Mouse (Mus musculus) large intestine, adult 2 months (tissue): ENCODE data around the gene Mylip. TPM values are rescaled to one million over a fixed set of nuclear protein-coding genes. Genes with fewer than 3 reads are reported as not detected.

Experiments used
- DNase-seq: peaks from one replicate; pipeline ENCODE4 v3.0.0-alpha.2; 2012; ENCODE audit warnings: low read depth, low spot score
- whole genome bisulfite sequencing: fragments of 180-500 bp; shearing (Covaris S2); methylation state at CpG from one replicate; pipeline ENCODE4 v1.1.7; 2018; 5-methylcytosine and 5-hydroxymethylcytosine counted together
- polyA plus RNA-seq: library from polyadenylated mRNA; depleted of rRNA; stranded (reverse); fragments of >200 nt; gene quantifications from 2 replicates; pipeline ENCODE4 v1.2.3, GENCODE M21; 2012

The Mylip gene
- polyA plus RNA-seq, 1 experiment = 6.7 TPM

DNA sequence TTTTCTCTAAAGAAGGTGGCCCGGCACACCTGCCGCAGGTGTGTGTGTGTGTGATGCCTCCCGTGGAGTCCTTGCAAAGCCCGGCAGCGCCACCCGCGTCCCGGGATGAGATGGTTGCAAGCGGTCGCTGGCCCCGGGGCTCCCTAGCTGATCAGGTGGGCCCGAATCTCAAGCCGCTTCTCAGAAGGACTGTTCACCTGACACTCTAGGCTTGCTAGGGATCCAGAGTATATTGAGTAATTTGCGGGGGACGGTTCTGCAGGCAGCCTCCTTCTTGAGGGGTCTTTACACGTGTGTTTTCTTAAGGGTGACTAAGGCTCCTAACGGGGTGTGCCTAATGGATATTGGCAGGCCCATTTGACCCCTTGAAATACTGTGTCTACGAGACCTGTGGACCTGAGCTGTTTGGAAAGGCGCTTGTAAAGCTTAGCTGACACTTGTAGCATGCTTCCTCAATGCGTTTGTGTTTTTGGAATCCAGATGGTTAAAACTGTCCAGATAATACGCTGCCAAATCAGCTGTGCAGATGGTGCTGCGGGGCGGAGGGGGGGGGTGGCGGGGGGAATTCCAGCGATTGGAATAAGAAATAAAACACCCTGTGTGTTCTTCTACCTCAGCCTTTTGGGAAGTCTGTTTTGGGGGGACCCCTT is 895 bp downstream of the Mylip start:
- peak; percentile 33 for DNase-seq
- WGBS = under 1% methylated on average over 25 of the region's 25 CpGs

DNA sequence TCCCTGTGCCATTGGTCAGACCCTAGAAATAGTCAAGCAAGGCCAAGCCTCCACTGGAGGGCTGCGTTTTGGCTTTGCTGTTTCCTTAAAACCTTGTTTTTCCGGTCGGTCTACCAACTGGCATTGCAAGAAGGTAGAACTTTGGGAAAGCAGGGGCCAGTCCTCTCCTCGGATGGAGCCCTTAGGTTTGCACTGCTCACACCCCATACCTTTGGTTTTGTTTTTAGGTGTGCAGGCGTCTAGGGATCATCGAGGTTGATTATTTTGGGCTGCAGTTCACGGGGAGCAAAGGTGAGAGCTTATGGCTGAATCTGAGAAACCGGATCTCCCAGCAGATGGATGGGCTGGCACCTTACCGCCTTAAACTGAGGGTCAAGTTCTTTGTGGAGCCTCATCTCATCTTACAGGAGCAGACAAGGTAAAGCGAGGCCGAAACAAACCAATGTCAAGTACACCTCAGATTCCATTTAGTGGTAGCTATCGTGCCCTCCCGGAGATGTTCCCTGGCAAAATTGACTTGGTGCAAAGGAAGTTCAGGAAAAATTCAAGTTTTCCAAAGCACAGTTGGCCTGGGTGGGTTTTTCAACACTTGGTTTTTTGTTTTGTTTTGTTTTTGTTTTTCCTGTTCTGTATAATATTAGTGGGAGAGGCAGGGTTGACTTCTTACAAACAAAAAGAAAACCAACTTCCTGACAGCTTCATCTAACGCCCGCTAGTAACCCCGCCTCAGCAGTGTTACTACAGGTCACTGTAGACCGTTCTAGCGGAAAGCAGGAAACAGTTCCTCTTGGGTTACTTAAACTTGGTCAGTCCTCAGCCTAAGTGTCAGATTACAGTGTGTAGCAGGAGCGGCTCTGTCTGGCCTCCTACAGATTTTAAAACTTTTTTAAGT is 1.7 kb downstream of the Mylip start:
- WGBS = 4% methylated on average over 19 of the region's 19 CpGs
- DNase-seq = peak; percentile 53

DNA sequence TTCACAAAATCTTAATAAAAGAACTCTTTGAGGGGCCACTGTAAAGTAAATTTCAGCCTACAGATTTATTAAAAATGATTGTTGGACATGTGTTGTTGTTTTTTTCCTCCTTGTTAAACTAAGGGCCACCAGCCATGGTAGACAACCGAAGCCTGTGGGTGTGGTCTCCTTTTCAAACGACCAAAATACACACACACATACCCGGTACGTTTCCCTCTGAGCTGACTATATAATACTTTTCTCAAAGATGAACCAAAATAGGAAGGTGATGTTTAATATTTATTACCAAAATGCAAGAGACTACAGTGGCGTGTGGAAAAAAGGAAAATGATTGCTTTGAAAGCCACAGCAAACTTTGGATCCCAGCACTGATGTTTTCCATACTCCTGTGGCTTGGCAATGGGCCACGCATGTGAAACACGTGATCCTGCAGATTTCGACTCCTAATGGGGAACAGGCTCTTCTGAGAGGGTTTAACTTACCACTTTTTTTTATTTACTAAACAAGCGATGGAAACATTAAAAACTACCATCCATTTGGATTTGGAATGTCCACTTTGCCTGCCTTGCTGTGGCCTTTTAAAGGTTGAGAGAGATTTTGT is 2.4 kb downstream of the Mylip start:
- DNase-seq = peak; percentile 27
- 11% methylated on average over 9 of the region's 9 CpGs for WGBS

GRCm38 (mm10) chr13:45394221-45394768 is 4.8 kb downstream of the Mylip start:
- DNase-seq = no peak
- WGBS = 67% methylated on average over 8 of the region's 8 CpGs

DNA sequence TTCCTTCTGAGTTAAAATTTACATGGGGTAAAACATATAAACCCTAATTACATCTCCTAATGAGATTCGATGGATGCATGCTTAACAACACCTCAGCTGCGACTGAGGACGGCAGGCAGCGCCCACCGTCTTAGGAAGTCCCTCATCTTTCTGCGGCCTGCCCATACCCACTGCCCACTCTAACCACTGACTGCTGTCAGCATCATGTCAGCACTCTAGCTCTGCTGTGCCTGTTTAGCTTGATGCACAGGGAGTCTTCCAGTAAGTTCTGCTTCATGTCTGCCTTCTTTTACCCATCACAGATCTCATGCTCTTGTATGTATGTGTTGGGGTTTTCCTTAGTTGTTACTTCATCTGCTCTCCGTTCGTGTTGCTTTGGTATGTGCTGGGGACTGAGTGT is 7.2 kb downstream of the Mylip start:
- WGBS = 86% methylated on average over 8 of the region's 8 CpGs
- DNase-seq = no peak

DNA sequence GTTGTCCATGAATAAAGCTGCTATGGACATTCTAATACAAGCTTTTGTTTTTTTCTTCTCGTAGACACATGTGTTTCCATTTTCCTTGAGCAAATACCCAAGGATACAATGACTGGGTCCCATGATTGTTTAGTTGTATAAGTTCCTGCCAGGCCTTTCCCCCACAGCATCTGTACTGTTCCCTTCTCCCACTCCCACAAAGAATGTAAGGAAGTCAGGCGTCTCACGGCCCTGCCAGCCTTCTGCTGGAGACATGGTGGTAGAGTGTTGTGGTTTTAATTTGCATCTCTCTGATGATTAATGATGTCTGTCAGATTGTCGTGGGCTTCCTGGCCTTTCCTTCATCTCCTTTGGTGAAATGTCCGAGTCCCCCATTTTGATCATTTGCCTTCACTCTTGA is 7.7 kb downstream of the Mylip start:
- 71% methylated on average over 5 of the region's 5 CpGs for WGBS
- DNase-seq = no peak

DNA sequence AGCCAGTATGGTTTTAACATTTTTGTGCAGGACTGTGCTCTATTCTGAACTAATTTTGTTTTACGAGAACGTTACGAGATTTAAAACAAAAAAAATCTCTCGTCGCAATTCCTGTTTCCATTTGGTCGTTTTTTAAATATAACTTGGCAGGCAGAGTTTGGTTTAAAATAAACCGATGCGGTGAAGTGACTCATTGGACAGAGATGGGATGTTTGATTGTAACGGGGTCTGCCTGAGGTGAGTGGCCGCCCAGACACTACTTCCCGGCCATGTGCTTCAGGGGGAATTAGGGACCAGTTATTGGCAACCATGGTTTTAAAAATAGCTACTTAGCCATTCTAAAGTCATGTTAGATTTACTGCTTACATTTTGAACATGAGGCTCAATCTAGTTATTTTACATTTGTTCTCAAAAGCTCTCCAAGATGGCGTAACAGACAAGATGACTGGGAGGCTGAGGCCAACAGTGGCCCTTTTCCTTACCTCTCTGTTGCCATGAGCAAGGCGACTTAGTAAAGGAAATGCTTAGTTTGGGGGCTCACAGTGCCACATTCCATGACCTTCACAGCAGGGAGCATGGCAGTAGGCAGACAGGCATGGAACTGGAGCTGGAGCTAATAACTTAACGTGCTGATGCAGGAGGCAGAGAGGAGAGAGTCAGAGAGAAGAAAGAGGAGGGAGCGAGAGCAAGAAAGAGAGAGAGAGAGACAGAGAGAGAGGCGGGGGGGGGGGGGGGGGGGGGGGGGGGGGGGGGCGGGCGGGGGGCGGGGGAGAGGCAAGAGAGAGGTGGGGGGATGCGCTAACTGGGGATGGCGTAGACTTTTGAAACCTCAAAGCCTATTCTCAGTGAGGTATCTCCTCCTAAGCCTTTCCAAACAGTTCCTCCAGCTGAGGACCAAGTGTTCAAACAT is 8.6 kb downstream of the Mylip start:
- 70% methylated on average over 21 of the region's 21 CpGs for WGBS

GRCm38 (mm10) chr13:45400700-45401099 is 11.2 kb downstream of the Mylip start:
- no peak for DNase-seq
- 66% methylated on average over 7 of the region's 7 CpGs for WGBS

More for the DNA sequence above, 8.6 kb downstream of the Mylip start:
- DNase-seq = no peak

GRCm38 (mm10) chr13:45401816-45402215 is 12.3 kb downstream of the Mylip start:
- DNase-seq = no peak
- 78% methylated on average over 7 of the region's 7 CpGs for WGBS

DNA sequence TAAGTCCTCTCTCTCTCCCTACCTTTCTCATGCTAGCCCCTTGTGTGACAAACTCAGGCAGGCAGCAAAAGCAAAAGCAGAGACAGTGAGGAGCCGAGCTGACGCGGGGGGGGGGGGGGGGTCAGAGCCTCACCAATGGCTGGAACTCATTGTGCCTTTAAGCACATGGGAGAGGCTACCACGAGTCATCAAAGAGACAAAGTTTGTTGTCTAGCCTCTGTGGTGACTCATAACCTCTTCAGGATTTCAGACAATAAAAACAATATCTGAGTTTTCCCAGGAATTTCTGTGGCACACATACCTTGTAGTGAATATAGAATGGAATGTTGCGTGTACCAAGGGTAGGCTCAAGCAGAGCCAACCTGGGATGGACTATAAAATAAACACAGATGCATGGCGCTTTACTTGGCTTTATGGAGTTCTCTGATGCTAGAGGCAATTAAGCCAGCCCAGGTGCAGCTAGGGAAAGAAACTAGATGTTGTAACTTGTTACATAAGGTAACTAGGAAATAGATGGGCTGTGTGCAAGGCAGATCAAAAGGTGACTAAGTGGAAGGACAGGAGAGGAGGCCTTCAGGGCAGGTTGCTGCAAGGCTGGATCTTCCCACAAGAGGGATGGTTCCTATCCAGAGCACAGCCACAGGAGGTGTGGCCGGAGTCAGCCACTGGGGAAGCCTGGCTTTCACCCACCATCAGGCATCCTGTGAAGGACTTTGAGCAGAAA is 12.9 kb downstream of the Mylip start:
- WGBS = 29% methylated on average over 7 of the region's 7 CpGs
- DNase-seq = peak; percentile 36

DNA sequence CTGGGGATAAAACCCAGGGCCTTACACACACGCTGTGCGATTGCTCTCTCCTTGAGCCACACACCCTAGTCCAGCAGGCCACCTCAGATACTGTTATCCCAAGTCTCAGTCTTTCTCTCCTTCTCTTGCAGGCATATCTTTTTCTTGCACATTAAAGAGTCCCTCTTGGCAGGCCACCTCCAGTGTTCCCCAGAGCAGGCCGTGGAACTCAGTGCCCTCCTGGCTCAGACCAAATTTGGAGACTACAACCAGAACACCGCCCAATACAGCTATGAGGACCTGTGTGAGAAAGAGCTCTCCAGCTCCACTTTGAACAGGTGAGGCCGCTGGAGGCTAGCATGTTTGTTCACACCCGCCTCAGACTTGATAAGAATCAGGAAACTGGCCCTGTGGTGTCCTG is 14.7 kb downstream of the Mylip start:
- DNase-seq = peak; percentile 45
- 44% methylated on average over 6 of the region's 6 CpGs for WGBS

GRCm38 (mm10) chr13:45405194-45405810 is 15.8 kb downstream of the Mylip start:
- whole genome bisulfite sequencing = 95% methylated on average over 6 of the region's 6 CpGs

GRCm38 (mm10) chr13:45406289-45406688 is 16.7 kb downstream of the Mylip start:
- 98% methylated on average over 11 of the region's 11 CpGs for WGBS

More at GRCm38 (mm10) chr13:45405194-45405810, 15.8 kb downstream of the Mylip start:
- DNase-seq = no peak

DNA sequence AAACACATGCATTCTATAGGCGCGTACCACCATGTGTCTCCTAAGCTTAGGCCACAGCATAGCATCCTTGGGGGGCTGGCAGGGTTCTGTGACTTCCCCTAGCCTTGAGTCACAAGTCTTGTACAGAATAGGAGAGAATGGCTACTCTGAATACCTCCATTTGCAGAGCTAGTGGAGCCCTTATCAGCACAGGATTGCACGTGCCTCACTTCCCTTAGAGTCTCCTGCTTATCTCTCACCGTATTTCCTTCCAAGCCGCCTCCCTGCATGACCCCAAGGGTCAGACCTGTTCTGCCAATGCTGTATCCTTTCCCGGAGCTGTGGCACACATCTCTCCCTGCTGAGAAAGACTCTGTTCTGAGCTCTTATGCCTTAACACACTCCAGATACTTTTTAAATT is 17.2 kb downstream of the Mylip start:
- 64% methylated on average over 6 of the region's 6 CpGs for WGBS
- DNase-seq = no peak

More at GRCm38 (mm10) chr13:45406289-45406688, 16.7 kb downstream of the Mylip start:
- no peak for DNase-seq

GRCm38 (mm10) chr13:45410936-45411335 is 21.4 kb downstream of the Mylip start:
- WGBS = 58% methylated on average over 4 of the region's 4 CpGs
- DNase-seq = no peak

DNA sequence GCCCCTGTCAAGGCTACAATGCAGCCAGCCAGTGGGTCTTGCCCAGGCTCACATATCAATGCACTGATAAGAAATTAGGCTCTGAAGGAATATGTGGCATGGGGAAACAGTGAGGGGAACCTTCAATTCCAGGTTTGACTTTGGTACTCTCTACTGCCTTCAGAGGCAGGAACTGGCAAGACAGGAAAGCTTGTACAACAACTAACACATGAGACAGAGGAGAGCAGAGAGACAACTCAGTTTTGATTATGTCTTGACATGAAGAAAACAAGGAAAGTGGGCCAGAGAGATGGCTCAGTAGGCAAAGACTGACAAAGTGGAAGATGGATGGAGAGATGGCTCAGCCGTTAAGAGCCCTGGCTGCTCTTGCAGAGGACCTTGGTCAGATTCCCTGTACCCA is 23.5 kb downstream of the Mylip start:
- WGBS = 100% methylated on average over 1 of the region's 1 CpGs
- no peak for DNase-seq

- DNase-seq = no peak
- WGBS = 37% methylated on average over 9 of the region's 9 CpGs
These were observed 24.5 kb downstream of the Mylip start for GRCm38 (mm10) chr13:45414031-45414430.

GRCm38 (mm10) chr13:45416621-45417057 is 27.1 kb downstream of the Mylip start:
- no peak for DNase-seq
- WGBS = 61% methylated on average over 14 of the region's 14 CpGs
